Mouse (Mus musculus) kidney, embryonic 14.5 days (tissue): ENCODE measurements around the gene Fam240a. TPM values are rescaled to one million over a fixed set of nuclear protein-coding genes. Genes with fewer than 3 reads are reported as not detected.

Experiments
- microRNA-seq: library from miRNA; unstranded; fragments of <30 nt; microRNA quantifications from one replicate; pipeline ENCODE4, GENCODE M21; 2016
- polyA plus RNA-seq: library from polyadenylated mRNA; unstranded; fragments of >200 nt; fragmentation: Nextera tagmentation; extraction: Ambion mirVana; gene quantifications from 2 replicates; pipeline ENCODE4 v1.2.1, GENCODE M21; 2014

Gene Fam240a
- polyA plus RNA-seq, 1 experiment from 2014 or later: not detected

Small RNA genes within 50 kb of the gene (microRNA-seq; reads per million reads assigned to microRNA genes)
- gene Gm24269: not detected

Other genes starting within 250 kb of the Fam240a start
- 0.96 and 1.4 TPM in 2 replicates for gene Myl3, start 175.0 kb downstream of the Fam240a start, polyA plus RNA-seq
- 27.3 and 40.9 TPM in 2 replicates for gene Pth1r, start 169.7 kb downstream of the Fam240a start, polyA plus RNA-seq
- gene Prss42, start 118.7 kb downstream of the Fam240a start, polyA plus RNA-seq: not detected in 2 replicates
- gene Prss44, start 102.9 kb downstream of the Fam240a start, polyA plus RNA-seq: not detected in 2 replicates
- not detected in 2 replicates for gene Prss43, start 90.2 kb downstream of the Fam240a start, polyA plus RNA-seq
- gene Prss45, start 82.3 kb downstream of the Fam240a start, polyA plus RNA-seq: not detected in 2 replicates
- not detected in 2 replicates for gene Prss46, start 72.4 kb downstream of the Fam240a start, polyA plus RNA-seq
- gene Prss50, start 58.9 kb downstream of the Fam240a start, polyA plus RNA-seq: 0.24 and 1.1 TPM in 2 replicates
- 2.4 and 4.1 TPM in 2 replicates for gene Als2cl, start 37.0 kb downstream of the Fam240a start, polyA plus RNA-seq
- gene Tmie, start 36.7 kb downstream of the Fam240a start, polyA plus RNA-seq: 0.38 and 0.49 TPM in 2 replicates
- gene Tdgf1, start 29.3 kb upstream of the Fam240a start, polyA plus RNA-seq: not detected in 2 replicates
- 0.15 TPM in 1 of 2 replicates, not detected in the other for gene Lrrc2, start 34.7 kb upstream of the Fam240a start, polyA plus RNA-seq
- gene Rtp3, start 73.7 kb upstream of the Fam240a start, polyA plus RNA-seq: 0.32 TPM in 1 of 2 replicates, not detected in the other
- 0.31 and 0.41 TPM in 2 replicates for gene Ltf, start 102.4 kb upstream of the Fam240a start, polyA plus RNA-seq
- gene Ccrl2, start 140.7 kb upstream of the Fam240a start, polyA plus RNA-seq: 0.61 and 0.83 TPM in 2 replicates
- 29.6 and 37.8 TPM in 2 replicates for gene Lrrfip2, start 200.7 kb upstream of the Fam240a start, polyA plus RNA-seq